Mouse (Mus musculus) c-Kit-positive CD71-positive TER-119-positive erythroid progenitor cells, embryonic 14.5 days (primary cell): Measurements from ENCODE around the gene Phf6.
"Not testable (repeated sequence)": the region's sequence is repeated elsewhere in the genome, so short reads cannot be mapped to it uniquely, and the experiment has no call there.

Experiments used
- DNase-seq: peaks from one replicate; pipeline ENCODE4 v3.0.0-alpha.2; 2013; ENCODE audit warnings: low spot score

The Phf6 gene

DNA sequence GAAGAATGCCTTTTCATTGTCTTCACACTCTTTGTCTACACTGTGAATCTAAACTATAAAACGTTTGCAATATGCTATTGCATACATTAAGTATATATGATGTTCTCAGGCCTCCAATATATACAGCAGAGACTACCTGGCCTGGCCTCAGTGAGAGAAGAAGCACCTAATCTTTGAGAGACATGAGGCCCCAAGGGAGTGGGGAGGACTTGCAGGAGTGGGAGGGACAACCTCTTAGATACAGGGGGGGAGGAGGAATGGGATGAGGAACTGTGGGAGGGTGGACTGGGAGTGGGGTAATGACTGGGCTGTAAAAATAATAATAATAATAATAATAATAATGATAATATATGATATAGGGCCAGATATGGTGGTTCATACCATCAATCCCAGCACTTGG is 66.5 kb downstream of the Phf6 start:
- DNase-seq: no peak

DNA sequence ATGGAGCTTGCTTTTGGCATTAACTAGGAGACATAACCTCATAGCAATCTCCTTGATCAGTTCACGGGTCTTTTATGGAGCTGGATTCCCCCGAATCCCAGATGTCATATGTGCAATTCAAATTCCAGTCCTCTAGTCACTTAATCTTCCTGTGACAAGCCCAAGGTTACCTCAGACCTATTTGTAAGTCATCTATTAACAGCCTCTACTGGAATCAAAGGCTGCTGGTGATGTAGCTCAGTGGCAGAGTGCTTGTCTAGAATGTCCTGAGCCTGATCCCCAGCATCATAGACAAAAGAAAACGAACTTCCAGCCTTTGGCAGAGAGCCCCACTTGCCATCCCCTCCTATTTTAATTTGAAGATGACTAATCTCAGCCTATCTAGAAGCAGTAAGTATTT is 69.3 kb downstream of the Phf6 start:
- no peak for DNase-seq

DNA sequence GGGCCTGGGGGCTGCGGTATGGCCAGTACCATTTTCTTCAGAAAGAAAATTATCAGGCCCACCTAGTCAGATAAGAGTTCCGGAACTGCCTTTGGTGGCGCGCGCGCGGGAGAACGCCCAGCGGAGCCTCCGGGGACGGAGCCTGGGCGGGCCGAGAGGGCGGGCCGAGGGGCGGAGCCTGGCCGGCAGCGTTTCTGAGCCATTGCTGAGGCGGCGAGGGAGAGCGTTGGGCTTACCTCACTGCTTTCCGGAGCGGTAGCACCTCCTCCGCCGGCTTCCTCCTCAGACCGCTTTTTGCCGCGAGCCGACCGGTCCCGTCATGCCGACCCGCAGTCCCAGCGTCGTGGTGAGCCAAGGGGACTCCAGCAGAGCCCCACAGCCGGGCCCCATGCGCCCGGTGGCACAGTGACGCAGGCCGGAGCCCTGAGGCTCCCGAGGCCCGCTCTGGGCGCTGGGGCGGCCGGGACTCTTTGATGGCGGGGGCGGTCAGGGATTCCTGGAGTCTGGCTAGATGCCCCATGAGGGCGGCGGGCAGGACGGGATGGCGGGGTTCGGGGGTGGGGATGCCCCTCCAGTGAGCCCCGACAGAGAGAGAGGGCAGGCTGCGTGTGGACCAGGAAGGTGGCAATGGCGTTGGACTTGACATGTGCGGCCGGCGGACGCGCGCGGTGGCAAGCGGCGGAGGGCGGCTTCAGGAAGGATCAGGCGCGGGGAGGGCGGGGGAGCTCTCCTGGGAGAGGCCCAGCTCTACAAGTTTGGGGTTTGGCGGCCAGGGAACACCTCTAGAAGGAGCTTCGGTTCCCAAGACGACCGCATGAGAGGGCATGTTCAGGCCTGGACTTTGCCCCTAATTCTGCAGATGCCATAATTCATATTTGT is 76.1 kb downstream of the Phf6 start, which contains the start of gene Hprt:
Hprt (plus strand) TSS at position 233 of the 879 bp plus-strand sequence.
- peak; percentile 76 for DNase-seq

DNA sequence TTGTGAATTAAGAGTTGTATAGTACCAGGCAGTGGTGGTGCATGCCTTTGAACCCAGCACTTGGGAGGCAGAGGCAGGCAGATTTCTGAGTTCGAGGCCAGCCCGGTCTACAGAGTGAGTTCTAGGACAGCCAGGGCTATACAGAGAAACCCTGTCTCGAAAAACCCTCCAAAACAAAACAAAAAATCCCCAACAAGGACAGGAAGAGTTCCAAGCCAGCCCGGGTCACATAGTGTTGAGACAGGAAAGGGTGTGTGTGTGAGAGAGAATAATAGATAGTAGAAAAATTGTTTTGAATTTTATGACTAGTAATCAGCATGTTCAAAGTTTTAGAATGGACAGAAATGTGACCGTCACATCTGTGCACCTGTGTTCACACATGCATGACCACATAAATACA is 82.7 kb downstream of the Phf6 start:
- DNase-seq: not testable (repeated sequence)

DNA sequence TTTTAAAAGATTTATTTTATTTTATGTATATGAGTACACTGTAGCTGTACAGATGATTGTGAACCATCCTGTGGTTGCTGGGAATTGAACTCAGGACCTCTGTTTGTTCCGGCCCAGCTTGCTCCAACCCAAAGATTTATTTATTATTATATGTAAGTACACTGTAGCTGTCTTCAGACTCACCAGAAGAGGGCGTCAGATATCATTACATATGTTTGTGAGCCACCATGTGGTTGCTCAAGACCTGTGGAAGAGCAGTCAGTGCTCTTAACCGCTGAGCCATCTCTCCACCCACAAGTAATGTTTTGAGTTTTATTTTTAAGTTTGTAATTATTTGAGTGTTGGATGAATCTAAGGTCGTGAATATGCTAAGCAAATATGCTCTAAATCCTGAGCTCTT is 92.8 kb downstream of the Phf6 start:
- not testable (repeated sequence) for DNase-seq

DNA sequence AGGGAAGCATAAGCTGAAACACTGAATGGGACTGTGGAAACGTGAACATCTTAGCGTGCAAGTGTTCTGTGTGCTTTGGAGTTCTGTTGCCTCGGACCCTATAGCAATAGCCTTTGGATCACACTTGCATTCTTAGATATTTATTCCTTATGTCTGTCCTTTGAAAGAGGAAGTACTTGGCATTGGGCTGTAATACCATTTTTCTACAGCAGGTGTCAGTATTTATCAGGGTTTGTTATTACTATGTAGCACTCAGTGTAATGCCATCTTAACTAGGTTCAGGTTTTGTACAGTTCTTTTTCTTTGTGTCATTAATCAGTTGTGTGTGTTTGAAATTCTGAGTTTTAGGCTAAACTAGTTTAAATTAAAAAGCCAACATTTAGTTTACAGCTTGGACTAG is 94.0 kb downstream of the Phf6 start:
- DNase-seq: peak; percentile 75
